Mouse (Mus musculus) hindbrain, postnatal 0 days (tissue): ENCODE measurements at regions not wholly inside any gene's neighbourhood (a gene's known extent, or its start where the extent isn't known, plus 50 kb on each side); places are given as distances from the start of the nearest gene placed in this dataset.

Source experiments
- ATAC-seq: fragments of 200-750 bp; cut with Nextera tagmentation; 2 replicates; pipeline ENCODE4 v1.8.0; 2017; ENCODE audit warnings: mild to moderate bottlenecking, moderate TSS enrichment, moderate library complexity
- DNase-seq: peaks from one replicate; pipeline ENCODE4 v3.0.0-alpha.2; 2015; ENCODE audit warnings: low spot score
- H3K27ac ChIP-seq: fragments of 300-500 bp; sonication (generic); 2 replicates; pipeline ENCODE4 v1.5.1; 2014; ENCODE audit warnings: mild to moderate bottlenecking
- H3K27me3 ChIP-seq: fragments of 300-500 bp; sonication (generic); 2 replicates; pipeline ENCODE4 v1.6.1; 2014; ENCODE audit warnings: low read length, mixed read lengths; ENCODE audit not compliant: insufficient read depth
- H3K36me3 ChIP-seq: fragments of 300-500 bp; sonication (generic); 2 replicates; pipeline ENCODE4 v1.6.1; 2014; ENCODE audit warnings: low read length, mixed read lengths; ENCODE audit not compliant: insufficient read depth
- H3K4me1 ChIP-seq: fragments of 300-500 bp; sonication (generic); 2 replicates; pipeline ENCODE4 v1.6.1; 2014; ENCODE audit warnings: antibody characterized with exemption, low read length, mixed read lengths; ENCODE audit not compliant: insufficient read depth
- H3K4me2 ChIP-seq: fragments of 300-500 bp; sonication (generic); 2 replicates; pipeline ENCODE4 v1.6.1; 2014; ENCODE audit warnings: low read depth, mild to moderate bottlenecking, low read length, moderate library complexity, mixed read lengths
- H3K4me3 ChIP-seq: fragments of 300-500 bp; sonication (generic); 2 replicates; pipeline ENCODE4 v1.5.1; 2014; ENCODE audit warnings: low read length
- H3K9ac ChIP-seq: fragments of 300-500 bp; sonication (generic); replicated peaks from 2 replicates; pipeline ENCODE4 v1.6.1; 2014; ENCODE audit warnings: mild to moderate bottlenecking, low read length, moderate library complexity, mixed read lengths
- H3K9me3 ChIP-seq: fragments of 300-500 bp; sonication (generic); 2 replicates; pipeline ENCODE4 v1.6.1; 2016; ENCODE audit warnings: low read length, mixed read lengths
- CTCF ChIP-seq: IDR thresholded peaks from 2 replicates; pipeline ENCODE4 v1.5.1; 2016; ENCODE audit warnings: antibody characterized with exemption, control low read depth, low read depth
- WGBS: fragments of 180-500 bp; shearing (Covaris S2); extraction: QIAGEN DNeasy Blood & Tissue Kit; methylation state at CpG from one replicate; pipeline ENCODE4 v1.1.7; 2014; 5-methylcytosine and 5-hydroxymethylcytosine counted together

GRCm38 (mm10) chr17:76327371-76327770, 775.6 kb upstream of the Fam98a start:
- WGBS = 89% methylated on average over 5 of the region's 5 CpGs
- ATAC-seq (no peak), DNase-seq (no peak)
- Histone ChIP-seq H3K9me3 (no peaks in the 10 kb centered on the region), H3K36me3 (no peaks in the 10 kb centered on the region), H3K27me3 (no peaks in the 10 kb centered on the region), H3K27ac (no peak overlapping the region), H3K4me3 (no peak overlapping the region), H3K4me2 (no peak overlapping the region), H3K9ac (no peak overlapping the region), H3K4me1 (no peaks in the 10 kb centered on the region)
- no peak for TF ChIP-seq CTCF

- Histone ChIP-seq H3K4me1 (no peaks in the 10 kb centered on the region), H3K36me3 (no peaks in the 10 kb centered on the region), H3K27ac (no peak overlapping the region), H3K4me2 (no peak overlapping the region), H3K27me3 (no peaks in the 10 kb centered on the region), H3K4me3 (no peak overlapping the region), H3K9ac (no peak overlapping the region), H3K9me3 (no peaks in the 10 kb centered on the region)
- ATAC-seq (no peak), DNase-seq (no peak)
- peak; percentile 41; the same call in 1 of the 2 replicates for TF ChIP-seq CTCF
These were observed 742.9 kb upstream of the Fam98a start for GRCm38 (mm10) chr17:76294630-76295029.
